Mouse (Mus musculus): ENCODE measurements around the gene Dnah2.
"Not testable (repeated sequence)": the region's sequence is repeated elsewhere in the genome, so short reads cannot be mapped to it uniquely, and the experiment has no call there.

DNA sequence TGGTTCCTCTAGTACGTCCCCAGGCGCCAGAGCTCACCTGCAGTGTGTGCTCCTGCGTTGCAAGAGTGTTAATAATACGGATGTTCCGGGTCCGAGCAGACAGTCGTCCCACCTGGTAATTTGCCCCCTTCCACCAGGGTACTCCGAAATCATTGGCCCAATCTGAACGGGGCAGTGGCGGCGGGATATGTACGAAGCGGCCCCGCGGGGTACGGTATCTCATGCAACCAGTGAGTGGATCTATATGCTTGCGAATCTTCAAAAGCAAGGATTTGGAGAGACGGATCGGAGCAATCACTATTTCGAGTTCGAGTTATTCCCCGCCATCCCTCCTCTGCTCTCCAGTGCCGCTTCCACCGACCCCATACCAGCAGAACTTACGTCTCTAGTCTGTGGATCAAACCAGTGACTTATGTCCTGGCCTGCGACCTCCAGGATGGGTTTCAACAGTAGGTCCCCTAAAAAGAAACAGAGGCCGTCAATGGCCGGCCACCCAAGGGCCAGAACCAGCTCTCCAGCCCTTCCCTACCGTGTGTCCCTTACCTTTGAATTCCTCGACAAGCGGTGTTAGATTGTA, 154.2 kb downstream of the Dnah2 start:
- TF ChIP-seq HCFC1 (IDR thresholded peaks at IDR 0.05; ENCODE audit: borderline replicate concordance, insufficient read depth, low read length); CHD2 (IDR thresholded peaks at IDR 0.05; ENCODE audit: low read depth, low read length); MAFK (IDR thresholded peaks at IDR 0.05; ENCODE audit: insufficient read depth, low read depth, low read length); ZNF384 (IDR thresholded peaks at IDR 0.05; ENCODE audit: low read depth, low read length): not testable (repeated sequence)
